Mouse (Mus musculus) MEL (cell line): ENCODE measurements at regions not wholly inside any gene's neighbourhood (a gene's known extent, or its start where the extent isn't known, plus 50 kb on each side); places are given as distances from the start of the nearest gene placed in this dataset.

ENCODE experiments used
- DNase-seq: peaks from one replicate; pipeline ENCODE4 v3.0.0; 2011; ENCODE audit warnings: low read depth, low spot score
- H3K27ac ChIP-seq: 2 replicates; pipeline ENCODE4 v1.5.1; 2012; ENCODE audit warnings: low read depth, mild to moderate bottlenecking, control low read depth, low read length, moderate library complexity; ENCODE audit not compliant: control insufficient read depth
- H3K27me3 ChIP-seq, 2 experiments: fragments of 150-350 bp in 1 of 2; sonication (generic) in 1 of 2; 2 replicates each; pipeline ENCODE4 v1.6.1; 2012; ENCODE audit warnings: low read length in 2 of 2, mild to moderate bottlenecking in 2 of 2, improper control_type of control experiment in 1 of 2, moderate library complexity in 1 of 2; ENCODE audit not compliant: insufficient read depth in 2 of 2, control insufficient read depth in 1 of 2
- H3K36me3 ChIP-seq, 2 experiments: 2 replicates each; pipeline ENCODE4 v1.6.1; 2012 to 2014; ENCODE audit warnings: low read length in 2 of 2, improper control_type of control experiment in 1 of 2, inconsistent platforms in 1 of 2, mild to moderate bottlenecking in 1 of 2; ENCODE audit not compliant: insufficient read depth in 2 of 2, control insufficient read depth in 1 of 2
- H3K4me1 ChIP-seq, 2 experiments: fragments of 150-350 bp in 1 of 2; sonication (generic) in 1 of 2; 2 replicates each; pipeline ENCODE4 v1.6.1; 2012; ENCODE audit warnings: low read length in 2 of 2, improper control_type of control experiment in 1 of 2, mild to moderate bottlenecking in 1 of 2; ENCODE audit not compliant: insufficient read depth in 2 of 2, control insufficient read depth in 1 of 2
- H3K4me3 ChIP-seq, 2 experiments: fragments of 150-350 bp in 1 of 2; sonication (generic) in 1 of 2; 2 replicates each; pipeline ENCODE4 v1.5.1; 2012; ENCODE audit warnings: low read depth in 2 of 2, low read length in 2 of 2, mild to moderate bottlenecking in 2 of 2, moderate library complexity in 2 of 2, control low read depth in 1 of 2, improper control_type of control experiment in 1 of 2; ENCODE audit not compliant: control insufficient read depth in 1 of 2, insufficient read depth in 1 of 2
- H3K79me2 ChIP-seq: 2 replicates; pipeline ENCODE4 v1.6.1; 2012; ENCODE audit warnings: mild to moderate bottlenecking, low read length, moderate library complexity; ENCODE audit not compliant: control insufficient read depth, poor library complexity, insufficient read depth
- H3K9ac ChIP-seq: 2 replicates; pipeline ENCODE4 v1.6.1; 2012; ENCODE audit warnings: low read depth, mild to moderate bottlenecking, control low read depth, low read length, moderate library complexity; ENCODE audit not compliant: control insufficient read depth, poor library complexity, severe bottlenecking
- H3K9me3 ChIP-seq: fragments of 150-350 bp; sonication (generic); replicated peaks from 2 replicates; pipeline ENCODE4 v1.6.1; 2012; ENCODE audit warnings: mild to moderate bottlenecking, low read length, improper control_type of control experiment, moderate library complexity; ENCODE audit not compliant: insufficient read depth
- ETS1 ChIP-seq: IDR thresholded peaks from 2 replicates; pipeline ENCODE4 v1.6.1; 2012; ENCODE audit warnings: low read depth, mild to moderate bottlenecking, inconsistent platforms, low read length, improper control_type of control experiment, moderate library complexity
- GATA1 ChIP-seq: IDR thresholded peaks from 2 replicates; pipeline ENCODE4 v1.6.1; 2011; ENCODE audit warnings: low read depth, low read length, improper control_type of control experiment
- MAFK ChIP-seq: IDR thresholded peaks from 2 replicates; pipeline ENCODE4 v1.6.1; 2011; ENCODE audit warnings: low read depth, mild to moderate bottlenecking, low read length, improper control_type of control experiment, borderline replicate concordance
- MAX ChIP-seq: IDR thresholded peaks from 2 replicates; pipeline ENCODE4 v1.6.1; 2011; ENCODE audit warnings: low read length, improper control_type of control experiment
- MAZ ChIP-seq: IDR thresholded peaks from 2 replicates; pipeline ENCODE4 v1.6.1; 2012; ENCODE audit warnings: low read depth, mild to moderate bottlenecking, inconsistent platforms, low read length, improper control_type of control experiment
- MXI1 ChIP-seq: IDR thresholded peaks from 2 replicates; pipeline ENCODE4 v1.6.1; 2011; ENCODE audit warnings: mild to moderate bottlenecking, low read depth, low read length, improper control_type of control experiment
- MYB ChIP-seq: IDR thresholded peaks from 2 replicates; pipeline ENCODE4 v1.6.1; 2011; ENCODE audit warnings: mild to moderate bottlenecking, low read depth, low read length, improper control_type of control experiment
- NELFE ChIP-seq: IDR thresholded peaks from 2 replicates; pipeline ENCODE4 v1.6.1; 2011; ENCODE audit warnings: low read depth, low read length, improper control_type of control experiment
- POLR2A ChIP-seq, 2 experiments: IDR thresholded peaks; 2 replicates each; pipeline ENCODE4 v1.6.1; 2011 to 2012; ENCODE audit warnings: low read length in 2 of 2, mild to moderate bottlenecking in 2 of 2, control low read depth in 1 of 2, improper control_type of control experiment in 1 of 2, low read depth in 1 of 2, moderate library complexity in 1 of 2; ENCODE audit not compliant: control insufficient read depth in 1 of 2, insufficient read depth in 1 of 2, poor library complexity in 1 of 2
- POLR2AphosphoS2 ChIP-seq: IDR thresholded peaks from 2 replicates; pipeline ENCODE4 v1.6.1; 2011; ENCODE audit warnings: low read length, improper control_type of control experiment
- RAD21 ChIP-seq: IDR thresholded peaks from 2 replicates; pipeline ENCODE4 v1.6.1; 2011; ENCODE audit warnings: mild to moderate bottlenecking, low read depth, low read length, improper control_type of control experiment
- RCOR1 ChIP-seq: IDR thresholded peaks from 2 replicates; pipeline ENCODE4 v1.6.1; 2012; ENCODE audit warnings: low read depth, mild to moderate bottlenecking, inconsistent platforms, low read length, improper control_type of control experiment
- SIN3A ChIP-seq: IDR thresholded peaks from 2 replicates; pipeline ENCODE4 v1.6.1; 2012; ENCODE audit warnings: low read length, improper control_type of control experiment, inconsistent platforms
- SMC3 ChIP-seq: IDR thresholded peaks from 2 replicates; pipeline ENCODE4 v1.6.1; 2011; ENCODE audit warnings: low read depth, low read length, improper control_type of control experiment
- TAL1 ChIP-seq: IDR thresholded peaks from 2 replicates; pipeline ENCODE4 v1.6.1; 2012; ENCODE audit warnings: mild to moderate bottlenecking, inconsistent platforms, low read length, moderate library complexity, mixed read lengths
- TCF12 ChIP-seq: IDR thresholded peaks from 2 replicates; pipeline ENCODE4 v1.6.1; 2014; ENCODE audit warnings: low read depth, mild to moderate bottlenecking, inconsistent platforms, low read length, improper control_type of control experiment, moderate library complexity
- UBTF ChIP-seq: IDR thresholded peaks from 2 replicates; pipeline ENCODE4 v1.6.1; 2012; ENCODE audit warnings: low read depth, mild to moderate bottlenecking, inconsistent platforms, low read length, improper control_type of control experiment, moderate library complexity, borderline replicate concordance; ENCODE audit not compliant: insufficient read depth

DNA sequence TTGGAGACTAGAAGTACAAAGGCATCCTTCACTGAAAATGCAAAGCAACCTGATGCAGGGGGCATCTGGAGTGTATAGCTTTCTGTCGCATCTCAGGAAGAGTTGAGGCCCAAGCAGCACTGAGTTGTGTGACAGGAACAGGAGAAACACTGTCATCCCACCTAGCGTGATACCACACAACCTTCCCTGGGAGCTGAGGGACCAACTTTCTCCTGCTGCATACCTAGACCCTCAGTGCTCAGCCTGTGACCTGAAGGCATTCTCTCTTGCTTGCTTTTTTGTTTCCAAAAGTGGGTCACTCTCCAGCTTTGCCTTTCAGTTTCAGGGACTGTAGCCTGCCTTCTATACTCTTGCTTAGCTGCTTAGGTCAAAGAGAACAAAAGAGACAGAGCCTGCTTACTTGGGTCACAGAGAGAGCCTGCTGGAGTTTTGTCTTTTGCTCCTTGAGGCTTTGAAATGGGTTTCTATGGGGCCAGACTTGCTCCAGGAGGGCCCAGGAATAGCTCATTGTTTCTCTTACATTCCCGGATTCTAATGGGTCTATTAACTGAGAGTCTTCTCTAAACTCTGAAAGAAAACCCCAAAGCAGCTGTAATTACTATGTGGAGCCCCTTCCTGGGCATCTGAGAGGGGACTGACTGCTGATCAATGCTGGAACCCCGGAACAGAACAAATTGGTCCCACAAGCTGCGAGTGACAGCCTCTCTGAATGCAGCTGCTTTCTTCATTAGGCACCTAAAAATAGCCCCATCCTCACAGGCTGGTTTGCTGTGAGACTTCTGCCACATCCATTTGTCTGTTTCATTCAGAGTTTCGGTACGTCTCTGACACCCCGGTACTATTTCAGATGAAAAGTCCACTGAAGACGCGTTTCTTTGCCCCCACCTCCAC is 73.9 kb upstream of the Atxn1 start:
- Histone ChIP-seq H3K9ac (no peak overlapping the region), H3K4me3 (no peak overlapping the region), H3K4me1 (peaks cover 4 to 12% of the 10 kb centered on the region in 2 experiments; a peak in 3 of 4 replicates), H3K36me3 (peaks cover 0 to 2% of the 10 kb centered on the region in 2 experiments; a peak in 1 of 4 replicates), H3K27ac (no peak overlapping the region), H3K79me2 (no peaks in the 10 kb centered on the region), H3K9me3 (no peaks in the 10 kb centered on the region), H3K27me3 (no peaks in the 10 kb centered on the region; a peak in 2 of 4 replicates)
- no peak for DNase-seq
- TF ChIP-seq POLR2AphosphoS2 (no peak), GATA1 (no peak), MAFK (no peak), MYB (no peak), RCOR1 (no peak), TCF12 (no peak), SMC3 (no peak), POLR2A (IDR thresholded peaks at IDR 0.05; ENCODE audit: control insufficient read depth in 1 of 2, insufficient read depth in 1 of 2, low read depth in 1 of 2, low read length in 2 of 2, poor library complexity in 1 of 2) (no peak), MXI1 (no peak), NELFE (no peak), MAX (no peak), SIN3A (no peak), MAZ (no peak), UBTF (no peak), RAD21 (no peak)

DNA sequence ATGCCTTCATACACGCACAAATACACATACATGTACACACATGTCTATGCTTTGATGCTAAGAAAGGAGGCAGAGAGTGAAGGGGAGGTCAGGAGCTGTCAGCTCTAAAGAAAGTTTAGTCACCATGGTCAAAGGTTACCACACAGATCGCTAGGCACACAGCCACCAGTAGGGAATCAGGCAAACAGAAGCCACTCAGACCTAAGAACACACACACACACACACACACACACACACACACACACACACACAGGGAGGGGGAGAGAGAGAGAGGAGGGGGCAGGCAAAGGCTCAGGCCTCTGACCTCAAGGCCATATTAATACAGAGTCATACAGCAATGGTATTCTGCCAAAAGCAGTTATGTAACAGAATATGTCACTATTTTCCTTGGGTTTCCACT is 67.5 kb upstream of the Atxn1 start:
- Histone ChIP-seq H3K36me3 (no peaks in the 10 kb centered on the region), H3K4me1 (no peaks in the 10 kb centered on the region), H3K79me2 (no peaks in the 10 kb centered on the region), H3K27me3 (no peaks in the 10 kb centered on the region; a peak in 2 of 4 replicates), H3K9ac (no peak overlapping the region), H3K4me3 (no peak overlapping the region), H3K9me3 (no peaks in the 10 kb centered on the region), H3K27ac (no peak overlapping the region)
- TF ChIP-seq TAL1 (no peak), GATA1 (no peak), ETS1 (no peak), UBTF (no peak), NELFE (no peak), RCOR1 (no peak), MAZ (no peak)
- DNase-seq = no peak
